Mouse (Mus musculus) liver, postnatal 0 days (tissue): ENCODE measurements around the gene Ubxn10.

Experiments
- CTCF ChIP-seq: sonication (generic); IDR thresholded peaks from 2 replicates; pipeline ENCODE4 v1.5.1; 2016; ENCODE audit warnings: antibody characterized with exemption, low read depth
- EP300 ChIP-seq: IDR thresholded peaks from 2 replicates; pipeline ENCODE4 v1.6.1; 2016; ENCODE audit warnings: antibody characterized with exemption, low read depth, mild to moderate bottlenecking

DNA sequence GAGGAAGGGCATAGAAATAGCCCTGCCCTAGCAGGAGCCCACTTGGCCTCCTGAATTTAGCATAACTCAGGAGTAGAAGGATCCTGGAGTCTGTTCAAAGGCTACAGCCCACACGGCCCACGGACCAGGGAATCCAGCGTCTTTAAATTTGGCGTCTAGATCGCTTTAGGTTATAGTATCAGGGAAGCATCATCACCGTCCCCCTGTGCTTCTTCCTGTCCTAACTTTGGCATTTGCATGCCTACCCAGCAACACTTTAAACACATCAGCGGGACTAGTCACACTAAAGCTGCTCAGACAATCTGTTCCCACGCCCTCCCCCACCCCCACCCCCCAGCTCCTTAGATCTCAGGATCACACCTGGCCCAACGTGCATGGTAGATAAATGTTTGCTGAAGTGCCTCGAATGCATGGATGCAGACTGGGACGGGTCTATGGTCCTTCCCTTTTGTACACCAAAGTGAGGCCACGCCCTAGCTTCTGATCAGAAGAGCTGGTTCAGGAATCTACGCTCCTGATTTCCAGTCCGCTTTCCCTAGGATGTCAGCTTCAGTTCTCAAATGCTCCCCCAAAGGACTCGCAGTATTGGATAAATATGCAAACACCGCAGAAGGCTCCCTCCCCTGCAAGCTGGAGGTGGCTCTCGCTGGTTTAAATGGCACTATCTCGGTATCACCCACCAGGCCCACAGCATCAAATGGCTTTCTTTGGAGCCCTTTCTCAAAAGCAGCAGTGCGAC is 45.4 kb downstream of the Ubxn10 start:
- TF ChIP-seq CTCF (no peak), EP300 (no peak)
